Mouse (Mus musculus): ENCODE measurements at regions not wholly inside any gene's neighbourhood (a gene's known extent, or its start where the extent isn't known, plus 50 kb on each side); places are given as distances from the start of the nearest gene placed in this dataset.

DNA sequence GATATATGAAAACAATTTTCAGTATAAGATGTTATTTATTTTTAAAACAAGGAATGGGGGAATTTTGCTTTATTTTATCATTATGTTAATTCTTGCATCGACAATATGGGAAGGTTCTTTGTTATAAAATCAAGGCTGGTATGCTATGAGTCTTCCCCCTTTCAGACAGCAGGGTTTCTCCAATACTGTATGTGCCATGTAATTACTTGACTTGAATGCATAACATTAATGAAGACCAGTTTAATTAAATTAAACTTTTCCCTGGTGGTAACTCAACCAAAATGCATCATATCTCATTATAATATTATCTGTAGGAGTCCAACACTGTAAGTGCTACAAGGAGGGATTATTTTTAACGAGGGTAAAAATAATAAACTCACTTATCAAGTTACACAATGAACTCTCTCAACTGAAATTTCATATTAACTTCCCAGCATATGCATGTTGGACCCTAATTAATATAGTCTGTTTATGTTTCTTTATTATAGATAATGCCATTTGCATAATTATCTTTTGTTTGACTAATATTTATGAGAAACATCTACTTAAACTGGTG lies 1749.2 kb upstream of the Tenm3 start:
- Histone ChIP-seq H3K4me1 (ENCODE audit: control insufficient read depth, insufficient read depth, low read length) (no peaks in the 10 kb centered on the region), H3K9me3 (ENCODE audit: control insufficient read depth, low read length) (no peaks in the 10 kb centered on the region), H3K36me3 (ENCODE audit: control insufficient read depth, insufficient read depth, low read length) (no peaks in the 10 kb centered on the region), H3K4me3 (ENCODE audit: low read depth, low read length) (no peak overlapping the region), H3K9ac (replicated peaks; ENCODE audit: low read depth, low read length) (no peak overlapping the region), H3K27ac (ENCODE audit: low read depth, low read length) (no peak overlapping the region), H3K4me2 (ENCODE audit: low read depth, low read length) (no peak overlapping the region), H3K27me3 (ENCODE audit: control insufficient read depth, insufficient read depth, low read length) (no peaks in the 10 kb centered on the region)
- 62% methylated on average over 2 of the region's 2 CpGs for WGBS
- peak; percentile 61; the same call in 1 of the 2 replicates for ATAC-seq (ENCODE audit: low read depth)

Measured in neural tube, embryonic 14.5 days (tissue).